Mouse (Mus musculus) G1E (cell line): ENCODE results near the gene Syt2. TPM values are rescaled to one million over a fixed set of nuclear protein-coding genes. Genes with fewer than 3 reads are reported as not detected.

Experiments used
- ATAC-seq: 2 replicates; pipeline ENCODE4 v1.8.0; 2016; ENCODE audit warnings: mild to moderate bottlenecking; ENCODE audit not compliant: insufficient number of reproducible peaks, poor library complexity, low FRiP score, severe bottlenecking; ENCODE audit errors: extremely low read depth
- DNase-seq: peaks from one replicate; pipeline ENCODE4 v3.0.0; 2012; ENCODE audit warnings: low spot score
- H3K27me3 ChIP-seq: 2 replicates; pipeline ENCODE4 v1.6.1; 2012; ENCODE audit warnings: mild to moderate bottlenecking, low read length, inconsistent platforms; ENCODE audit not compliant: insufficient read depth
- H3K36me3 ChIP-seq: replicated peaks from 2 replicates; pipeline ENCODE3; 2012; ENCODE audit warnings: mild to moderate bottlenecking, inconsistent platforms
- H3K4me1 ChIP-seq: 2 replicates; pipeline ENCODE4 v1.6.1; 2012; ENCODE audit warnings: low read depth, low read length, inconsistent platforms, mixed read lengths; ENCODE audit not compliant: insufficient read depth
- H3K4me3 ChIP-seq: 2 replicates; pipeline ENCODE4 v1.5.1; 2012; ENCODE audit warnings: low read depth, mild to moderate bottlenecking, inconsistent platforms, low read length, moderate library complexity, mixed read lengths
- H3K9me3 ChIP-seq: replicated peaks from 2 replicates; pipeline ENCODE4 v1.6.1; 2012; ENCODE audit warnings: inconsistent platforms
- CTCF ChIP-seq: IDR thresholded peaks from 2 replicates; pipeline ENCODE4 v1.5.1; 2012; ENCODE audit warnings: low read depth, low read length, inconsistent platforms, mixed read lengths
- GATA1 ChIP-seq: IDR thresholded peaks from 2 replicates; pipeline ENCODE4 v1.6.1; 2012; ENCODE audit warnings: borderline replicate concordance, low read length, inconsistent platforms, mixed read lengths
- GATA2 ChIP-seq: IDR thresholded peaks from 2 replicates; pipeline ENCODE4 v1.6.1; 2012; ENCODE audit warnings: low read depth, low read length, inconsistent platforms, borderline replicate concordance
- POLR2AphosphoS5 ChIP-seq: IDR thresholded peaks from 2 replicates; pipeline ENCODE4 v1.6.1; 2012; ENCODE audit warnings: low read depth, low read length, inconsistent platforms; ENCODE audit not compliant: insufficient replicate concordance
- TAL1 ChIP-seq: conservative IDR thresholded peaks from 2 replicates; pipeline ENCODE4 v1.6.1; 2012; ENCODE audit warnings: low read depth, low read length, inconsistent platforms, mixed read lengths
- polyA plus RNA-seq: library from polyadenylated mRNA; stranded (reverse); fragments of >175 nt; gene quantifications from 2 replicates; pipeline ENCODE4 v1.2.3, GENCODE M21; 2012
- total RNA-seq, 2 experiments: library from RNA; stranded (forward) in 1 of 2; stranded (reverse) in 1 of 2; fragments of 200-1000 nt in 1 of 2; fragments of >200 nt in 1 of 2; fragmentation: Nextera tagmentation in 1 of 2; gene quantifications; 2 replicates each; pipeline ENCODE4 v1.2.3; 2014 to 2017

The Syt2 gene
- total and polyA plus RNA-seq, 3 experiments, result 0.66 TPM; not detected in 2

DNA sequence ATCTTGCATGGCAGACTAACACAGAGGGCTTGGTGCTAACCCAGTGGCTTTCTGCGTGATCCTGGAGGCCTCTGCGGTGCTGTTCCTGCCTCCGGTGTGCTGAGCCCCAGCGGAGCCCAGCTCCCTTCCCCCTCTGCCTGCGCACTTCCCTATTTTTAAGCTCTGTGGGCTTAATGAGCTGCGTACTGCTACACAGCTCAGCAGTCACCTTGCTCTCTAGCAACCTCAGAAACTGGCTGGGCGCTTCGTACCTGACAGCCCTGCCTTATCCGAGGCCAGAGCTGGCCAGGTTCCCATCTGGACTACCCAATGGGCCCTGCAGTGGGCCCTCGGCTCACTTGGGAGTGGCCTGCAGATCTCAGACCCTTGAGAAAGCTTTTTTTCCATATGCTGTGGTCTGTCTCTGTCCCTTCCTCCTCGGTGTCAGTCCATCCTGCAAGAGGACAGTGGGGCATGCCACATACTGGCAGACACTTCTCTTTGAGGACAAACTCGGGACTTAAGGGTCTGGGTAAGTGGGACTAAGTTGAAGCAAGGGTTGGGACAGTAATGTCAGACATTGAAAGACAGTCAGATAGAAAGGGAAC is 73.3 kb downstream of the Syt2 start:
- ATAC-seq, result no peak
- H3K4me3 ChIP-seq, result no peak overlapping the region
- DNase-seq, result no peak
- peaks cover 25% of the 10 kb centered on the region; the same call in 1 of the 2 replicates for H3K27me3 ChIP-seq
- no peak for TF ChIP-seq GATA1
- TF ChIP-seq CTCF, result no peak
- TF ChIP-seq POLR2AphosphoS5, result no peak
- TF ChIP-seq TAL1, result no peak
- TF ChIP-seq GATA2, result no peak
- peaks cover 5% of the 10 kb centered on the region; the same call in 1 of the 2 replicates for H3K4me1 ChIP-seq
- no peaks in the 10 kb centered on the region for H3K36me3 ChIP-seq
- H3K9me3 ChIP-seq, result no peaks in the 10 kb centered on the region

DNA sequence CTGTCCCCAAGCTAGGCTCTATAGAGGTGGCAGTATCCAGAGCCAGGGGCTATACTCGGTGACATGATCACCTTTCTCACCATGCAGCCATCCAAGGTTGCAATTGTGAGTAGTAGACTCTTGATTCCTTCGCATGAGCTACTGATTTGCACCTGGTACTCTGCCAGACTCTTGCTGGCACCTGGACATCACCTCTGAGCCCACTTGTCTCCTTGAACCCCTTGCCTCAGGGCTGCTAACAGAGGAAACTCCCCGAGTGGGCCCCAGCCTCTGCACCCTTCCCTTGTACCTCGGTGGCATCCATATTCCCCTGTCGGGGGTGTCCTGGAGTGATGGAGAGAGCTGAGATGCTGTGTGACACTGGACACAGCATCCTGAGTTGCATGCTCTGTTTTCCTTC is 75.0 kb downstream of the Syt2 start:
- Histone ChIP-seq H3K27me3 (peaks cover 24% of the 10 kb centered on the region; the same call in 1 of the 2 replicates), H3K36me3 (no peaks in the 10 kb centered on the region), H3K4me1 (peaks cover 5% of the 10 kb centered on the region; the same call in 1 of the 2 replicates), H3K9me3 (no peaks in the 10 kb centered on the region), H3K4me3 (no peak overlapping the region)
- no peak for ATAC-seq
- no peak for DNase-seq
- TF ChIP-seq CTCF (no peak), GATA1 (no peak), GATA2 (no peak), TAL1 (no peak), POLR2AphosphoS5 (no peak)

DNA sequence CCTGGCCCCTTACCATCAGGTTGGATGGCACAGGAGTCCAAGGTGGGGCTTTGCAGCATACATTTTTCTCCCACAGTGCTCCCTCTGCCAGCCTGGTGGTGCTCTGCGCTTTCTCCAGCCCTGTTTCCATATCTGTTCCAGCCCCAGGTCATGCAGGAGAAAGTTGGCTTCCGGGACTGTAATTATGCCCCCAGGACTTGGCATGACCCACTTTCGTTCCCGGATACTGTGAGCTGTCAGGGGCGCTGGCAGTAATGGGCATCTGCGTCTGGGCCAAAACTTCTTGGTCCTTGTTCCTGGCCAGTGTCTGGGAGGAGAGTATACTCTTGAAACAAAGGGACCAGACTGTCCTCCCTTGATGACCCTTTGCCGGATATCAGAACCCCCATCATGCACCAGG is 76.4 kb downstream of the Syt2 start:
- H3K9me3 ChIP-seq, result no peaks in the 10 kb centered on the region
- DNase-seq, result no peak
- TF ChIP-seq CTCF (no peak), POLR2AphosphoS5 (no peak), GATA1 (no peak), TAL1 (no peak), GATA2 (no peak)
- ATAC-seq, result no peak
- H3K4me1 ChIP-seq, result peaks cover 5% of the 10 kb centered on the region; the same call in 1 of the 2 replicates
- peaks cover 32% of the 10 kb centered on the region; the same call in 1 of the 2 replicates for H3K27me3 ChIP-seq
- no peaks in the 10 kb centered on the region for H3K36me3 ChIP-seq
- no peak overlapping the region for H3K4me3 ChIP-seq

DNA sequence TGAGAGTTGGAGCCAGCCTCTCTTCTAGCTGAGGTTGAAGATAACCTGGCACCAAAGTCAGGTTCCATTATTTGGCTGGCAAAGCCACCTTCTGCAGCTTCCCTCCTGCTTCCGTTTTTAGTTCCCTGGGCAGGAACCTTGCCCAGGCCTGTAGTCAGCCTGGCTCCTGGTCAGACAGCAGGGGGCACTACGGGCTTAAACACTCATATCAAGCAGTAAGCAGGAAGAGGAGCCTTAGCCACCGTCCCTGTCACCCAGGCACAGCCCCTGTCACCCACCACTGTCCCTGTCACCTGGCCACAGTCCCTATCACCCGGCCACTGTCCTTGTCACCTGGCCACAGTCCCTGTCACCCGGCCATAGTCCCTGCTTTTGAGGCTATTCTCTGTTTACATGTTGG is 78.8 kb downstream of the Syt2 start:
- H3K36me3 ChIP-seq, result no peaks in the 10 kb centered on the region
- no peak for TF ChIP-seq GATA1
- TF ChIP-seq POLR2AphosphoS5, result no peak
- TF ChIP-seq GATA2, result no peak
- TF ChIP-seq TAL1, result no peak
- no peak for TF ChIP-seq CTCF
- H3K4me3 ChIP-seq, result no peak overlapping the region
- H3K4me1 ChIP-seq, result no peaks in the 10 kb centered on the region
- no peaks in the 10 kb centered on the region for H3K9me3 ChIP-seq
- ATAC-seq, result no peak
- peaks cover 31% of the 10 kb centered on the region; the same call in 1 of the 2 replicates for H3K27me3 ChIP-seq
- DNase-seq, result no peak

DNA sequence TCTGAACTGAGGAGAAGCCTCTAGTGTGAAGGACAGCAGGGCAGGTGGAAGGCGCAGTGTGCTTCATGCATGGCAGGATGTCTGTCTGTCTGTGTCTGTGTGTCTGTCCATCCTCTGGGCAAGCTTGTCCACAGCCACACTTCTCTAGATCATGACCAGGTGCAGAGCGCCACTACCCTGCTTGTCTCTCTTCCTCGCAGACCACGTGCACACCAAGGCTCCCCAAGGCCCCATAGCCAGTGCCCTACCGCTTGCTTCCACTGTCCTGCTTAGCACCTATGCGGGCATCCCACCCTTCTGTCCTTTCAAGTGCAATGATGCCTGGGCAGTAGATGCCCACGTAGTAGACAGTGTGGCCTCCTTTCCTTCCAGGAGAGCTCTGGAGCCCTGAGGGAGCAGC is 80.0 kb downstream of the Syt2 start:
- no peaks in the 10 kb centered on the region for H3K36me3 ChIP-seq
- no peak overlapping the region for H3K4me3 ChIP-seq
- no peak for TF ChIP-seq POLR2AphosphoS5
- TF ChIP-seq GATA1, result no peak
- TF ChIP-seq CTCF, result no peak
- TF ChIP-seq TAL1, result no peak
- no peak for TF ChIP-seq GATA2
- ATAC-seq, result no peak
- no peaks in the 10 kb centered on the region for H3K4me1 ChIP-seq
- peaks cover 26% of the 10 kb centered on the region; the same call in 1 of the 2 replicates for H3K27me3 ChIP-seq
- no peak for DNase-seq
- H3K9me3 ChIP-seq, result no peaks in the 10 kb centered on the region

DNA sequence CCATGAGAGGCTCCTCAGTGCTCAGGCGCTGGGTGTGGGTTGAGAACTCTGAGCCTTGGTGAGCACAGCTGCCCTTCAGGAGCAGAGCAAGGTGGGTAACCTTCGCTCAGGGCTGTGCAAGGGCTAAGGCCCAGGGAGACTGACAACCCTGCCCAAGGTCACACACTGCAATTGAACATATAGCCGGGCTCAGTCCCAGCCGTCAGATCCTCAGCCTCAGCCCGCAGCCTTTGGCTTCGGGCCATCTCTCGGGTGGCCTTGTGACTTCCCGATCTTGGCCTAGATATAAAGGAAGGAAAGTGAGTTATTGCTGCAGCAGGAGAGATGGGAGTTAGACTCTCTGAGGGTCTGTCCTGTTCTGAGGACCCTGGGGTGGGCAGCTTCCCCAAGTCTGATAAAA is 80.8 kb downstream of the Syt2 start:
- DNase-seq (no peak), ATAC-seq (no peak)
- no peaks in the 10 kb centered on the region for H3K9me3 ChIP-seq

More for the DNA sequence above, 80.8 kb downstream of the Syt2 start:
- H3K36me3 ChIP-seq, result no peaks in the 10 kb centered on the region
- TF ChIP-seq TAL1 (no peak), POLR2AphosphoS5 (no peak), CTCF (no peak), GATA2 (no peak), GATA1 (no peak)
- no peak overlapping the region for H3K4me3 ChIP-seq
- H3K27me3 ChIP-seq, result peaks cover 30% of the 10 kb centered on the region; the same call in 1 of the 2 replicates
- no peaks in the 10 kb centered on the region for H3K4me1 ChIP-seq
